Mouse (Mus musculus) MEL-GATA-1-ER (cell line): ENCODE data around the gene Ddr2.

Experiments
- DNase-seq: peaks from one replicate; pipeline ENCODE4 v3.0.0-alpha.2; 2012; ENCODE audit warnings: low read depth; ENCODE audit errors: extremely low read depth

The Ddr2 gene

DNA sequence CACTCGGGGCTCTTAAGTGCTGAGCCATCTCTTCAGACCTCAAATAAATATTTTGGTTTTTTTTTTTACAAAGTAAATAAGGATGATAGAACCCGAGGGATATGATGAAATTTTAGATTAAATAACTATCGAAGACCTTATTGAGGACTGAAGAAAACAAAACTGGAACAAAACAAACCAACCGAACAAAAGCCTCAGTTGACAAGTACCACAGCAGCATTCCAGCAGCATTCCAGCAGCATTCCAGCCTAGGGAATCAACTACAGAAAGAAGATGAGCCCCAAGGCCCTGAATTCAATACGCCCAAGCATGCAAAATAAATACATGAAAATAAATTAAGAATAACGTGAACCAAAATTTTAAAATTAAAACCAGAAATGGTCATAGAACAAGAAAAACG, 160.6 kb downstream of the Ddr2 start:
- DNase-seq: no peak

DNA sequence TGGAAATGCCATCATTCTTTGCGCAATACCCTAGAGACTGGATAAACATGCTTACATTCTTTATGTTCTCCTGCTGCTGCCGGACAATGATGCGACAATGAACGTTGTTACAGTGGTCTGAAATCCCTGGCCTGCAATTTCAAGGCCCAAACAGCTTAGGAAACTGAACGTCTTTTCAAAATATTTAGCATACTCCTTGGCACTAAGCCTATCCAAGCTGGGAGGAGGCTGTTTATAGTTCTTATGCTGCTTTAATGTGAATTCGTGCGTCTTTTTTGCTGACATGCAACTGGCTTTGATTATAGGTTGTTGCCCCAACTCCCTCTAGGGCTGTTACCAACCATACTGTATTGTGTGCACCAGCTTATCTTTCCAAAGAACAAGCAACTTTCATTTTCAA, 161.7 kb downstream of the Ddr2 start:
- DNase-seq: no peak

DNA sequence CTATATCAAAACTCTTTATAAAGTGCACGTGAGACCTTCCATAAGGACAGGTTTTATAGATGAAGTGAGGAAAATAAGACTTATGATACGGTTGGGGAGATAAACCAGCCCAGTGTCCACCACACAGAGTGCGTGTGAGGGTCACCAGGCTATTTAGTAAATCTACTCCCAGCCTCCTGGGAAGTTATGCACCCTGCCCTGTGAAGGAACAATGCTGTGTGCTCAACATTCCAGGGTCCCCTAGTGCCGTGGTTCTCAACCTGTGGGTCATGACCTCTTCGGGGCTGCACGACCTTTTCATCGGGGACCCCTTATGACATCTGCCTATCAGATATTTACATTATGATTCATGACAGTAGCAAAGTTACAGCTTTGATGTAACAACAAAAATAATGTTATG, 162.3 kb downstream of the Ddr2 start:
- no peak for DNase-seq

DNA sequence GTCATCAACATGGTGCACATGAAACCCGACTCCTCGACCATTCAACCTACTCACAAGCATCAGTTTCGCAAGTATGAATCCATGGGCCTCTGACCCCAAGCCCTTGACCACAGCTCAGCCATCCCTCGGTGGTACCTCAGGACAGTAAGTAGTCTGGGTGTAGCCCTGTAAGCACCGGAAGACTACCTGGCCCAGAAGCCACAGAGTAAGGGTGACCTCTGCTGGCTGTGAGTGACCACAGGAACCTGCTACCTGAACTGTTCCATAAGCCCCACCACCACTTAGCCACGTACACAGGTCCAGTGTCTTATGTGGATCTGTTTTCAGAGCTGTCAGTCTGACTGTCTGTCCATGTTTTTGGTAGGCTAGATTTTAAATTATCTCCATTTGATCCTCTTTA, 162.9 kb downstream of the Ddr2 start:
- DNase-seq: no peak

DNA sequence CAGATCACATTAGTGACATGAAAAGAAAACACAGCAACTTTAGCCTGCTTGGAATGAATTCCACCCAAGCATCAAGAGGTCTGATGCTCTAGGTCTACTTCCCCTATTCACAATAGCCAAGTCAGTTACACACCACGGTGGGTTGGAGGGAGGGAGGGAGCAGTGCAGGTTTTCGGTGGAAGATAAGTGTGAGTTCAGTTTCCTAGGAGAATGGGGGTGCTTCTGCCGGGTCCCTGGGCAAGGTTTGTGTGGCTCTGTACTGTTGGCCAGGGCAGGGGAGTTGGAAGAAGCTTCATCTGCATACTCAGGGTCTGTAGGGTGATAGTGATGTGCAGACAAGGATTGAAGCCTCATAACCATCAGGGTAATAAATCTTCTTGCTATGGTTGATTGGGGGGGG, 164.6 kb downstream of the Ddr2 start:
- DNase-seq: no peak

DNA sequence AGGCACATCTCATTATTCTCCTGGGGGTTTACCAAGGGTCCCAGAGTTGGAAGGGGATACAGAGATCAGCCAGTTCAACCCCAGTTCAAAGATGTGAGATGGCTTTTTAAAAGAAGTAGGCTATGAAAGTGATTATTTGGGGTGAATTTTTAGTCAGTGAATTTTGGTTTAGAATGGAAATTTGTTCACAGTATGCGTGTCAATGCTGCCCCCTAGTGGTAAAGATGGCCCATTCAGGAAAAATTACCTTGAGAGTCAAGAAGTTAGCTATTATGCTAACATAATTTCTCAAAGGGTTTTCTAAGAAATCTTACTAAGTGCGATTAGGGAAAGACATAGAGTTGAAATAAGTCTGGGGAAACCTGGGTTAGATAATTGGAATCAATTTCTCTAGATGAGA, 171.2 kb downstream of the Ddr2 start:
- DNase-seq: peak; percentile 21

DNA sequence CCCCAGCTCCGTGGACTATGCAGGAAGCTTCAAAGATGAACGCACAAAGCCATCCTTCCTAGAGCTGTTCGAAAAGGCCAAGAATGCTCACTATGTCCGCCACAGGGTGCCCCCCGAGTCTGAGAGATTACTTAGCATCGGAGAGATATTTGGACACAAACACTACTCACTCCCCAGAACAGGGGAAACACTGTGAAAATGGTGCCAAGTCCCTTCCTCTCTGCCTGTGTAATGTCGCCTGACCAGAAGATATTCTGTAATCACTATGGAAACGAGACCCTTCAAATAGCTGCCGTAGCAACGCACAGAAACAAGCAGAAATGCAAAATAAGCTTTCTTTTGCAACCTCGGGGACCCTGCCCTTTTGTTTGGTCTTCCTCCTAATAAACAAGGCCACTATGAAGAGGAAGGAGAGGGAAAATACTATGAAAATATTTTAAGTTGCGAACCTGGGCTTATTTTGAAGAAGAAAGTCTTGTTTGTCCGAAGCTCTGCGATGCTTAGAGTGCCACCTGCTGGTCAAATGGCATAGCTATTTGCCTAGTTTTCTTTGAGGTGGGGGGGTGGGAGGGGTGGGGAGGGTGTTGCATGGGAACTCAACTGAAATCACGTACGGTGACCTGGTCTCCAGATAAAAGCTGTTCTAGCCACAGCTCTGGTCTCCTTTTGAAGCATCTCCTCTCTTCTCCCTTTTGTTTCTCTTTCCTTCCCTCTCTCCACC, 176.4 kb downstream of the Ddr2 start:
- peak; percentile 27 for DNase-seq

DNA sequence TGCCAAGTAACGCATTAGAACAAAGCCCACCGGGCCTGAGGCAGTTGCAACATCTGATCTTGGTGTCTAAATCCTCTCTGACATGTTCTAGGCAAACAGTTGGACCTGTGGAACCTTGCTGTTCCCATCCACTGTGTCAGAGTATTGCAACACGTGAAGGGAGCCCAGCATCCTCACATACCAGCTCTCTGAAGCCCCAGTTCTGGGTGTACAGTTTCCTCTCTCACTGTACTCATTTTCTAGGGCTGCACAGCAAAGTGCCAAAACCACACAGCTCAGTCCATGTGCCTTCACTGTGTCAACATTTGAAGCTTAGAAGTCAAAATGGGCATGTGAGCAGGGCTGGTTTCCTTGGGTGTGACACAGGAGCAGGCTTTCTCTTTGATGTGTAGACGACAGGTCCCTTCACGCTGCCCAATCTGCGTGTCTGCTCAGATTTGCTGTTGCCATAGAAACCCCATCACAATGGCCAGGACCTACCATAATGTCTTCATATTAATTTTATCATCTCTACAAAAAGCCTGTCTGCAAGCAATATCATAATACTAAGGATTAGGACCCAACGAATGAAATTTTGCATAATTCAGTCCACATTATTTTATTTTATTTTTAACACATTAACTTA, 178.3 kb downstream of the Ddr2 start:
- no peak for DNase-seq

DNA sequence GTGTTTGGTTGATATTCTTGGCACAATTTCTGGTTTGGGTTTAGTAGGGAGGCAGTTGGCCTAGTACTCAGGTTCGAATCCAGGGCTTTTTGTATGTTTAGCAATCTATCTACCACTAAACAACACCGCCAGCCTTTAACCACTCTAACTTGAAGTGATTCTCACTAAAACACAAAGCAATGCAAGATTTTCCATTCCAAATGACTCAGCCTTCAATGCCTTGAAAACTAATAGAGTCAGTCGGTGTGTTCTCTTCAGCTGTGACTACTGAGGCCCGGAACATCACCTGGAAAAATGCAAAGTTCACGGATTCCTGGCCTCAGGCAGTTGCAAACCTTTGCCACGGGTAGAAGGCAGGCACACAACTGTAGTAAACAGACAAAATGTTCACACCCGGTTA, 178.9 kb downstream of the Ddr2 start:
- no peak for DNase-seq

DNA sequence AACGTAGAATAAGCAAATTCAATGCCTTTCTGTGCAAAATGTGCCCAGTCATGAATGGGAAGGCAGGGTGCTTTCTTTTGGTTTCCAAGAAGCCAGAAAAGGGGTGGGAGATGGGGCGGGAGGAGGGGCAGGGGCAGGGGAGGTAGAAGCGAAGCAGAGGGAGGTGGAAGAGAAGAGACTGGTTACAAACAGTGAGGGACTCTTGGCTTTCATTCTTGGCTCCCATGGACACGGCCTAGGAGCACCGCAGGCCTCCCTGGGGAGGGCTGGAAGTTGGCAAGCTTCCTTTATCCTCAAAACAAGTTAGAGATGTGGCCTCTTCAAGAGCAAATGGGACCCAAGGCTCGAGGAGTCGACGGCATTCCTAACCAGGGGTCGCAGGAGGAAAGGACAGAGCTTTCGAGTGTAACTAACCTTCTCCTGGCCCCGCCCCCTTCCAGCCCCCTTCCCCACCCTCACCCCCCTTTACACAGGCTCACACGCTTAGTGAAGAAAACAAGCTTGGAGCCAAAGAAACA, 182.0 kb downstream of the Ddr2 start, which contains the start of gene Ccdc190:
Gene Ccdc190 (plus strand): TSS at position 195 of the 518 bp plus-strand sequence.
- DNase-seq: no peak

DNA sequence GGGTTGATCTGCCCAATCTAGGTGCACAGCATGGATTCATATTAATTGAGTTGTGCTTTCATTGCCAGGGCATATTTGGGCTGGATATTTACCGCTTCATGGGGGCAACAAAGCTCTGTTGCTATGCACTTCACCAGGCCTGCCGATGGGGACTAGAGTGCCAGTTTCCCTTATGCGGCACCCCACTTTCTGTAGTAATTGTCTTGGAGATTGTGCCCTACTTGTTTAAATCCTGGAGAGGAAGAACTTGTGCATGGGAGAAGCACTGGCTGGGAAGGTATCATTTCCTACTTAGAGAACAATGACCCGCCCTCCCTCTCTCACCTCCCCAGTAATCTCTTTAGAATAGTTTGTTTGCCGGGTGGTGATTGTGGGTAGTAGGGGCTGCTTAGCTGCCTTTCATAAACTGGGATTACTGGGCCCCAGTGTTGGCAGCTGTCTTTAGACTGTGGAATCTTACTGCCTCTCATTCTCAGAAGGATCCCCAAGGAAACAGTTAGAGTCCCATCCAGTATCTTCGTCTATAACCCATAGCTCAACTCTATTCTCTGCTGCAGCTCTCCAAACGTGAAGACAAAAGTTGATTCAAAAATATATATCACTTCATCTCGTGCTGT, 182.7 kb downstream of the Ddr2 start:
- no peak for DNase-seq

DNA sequence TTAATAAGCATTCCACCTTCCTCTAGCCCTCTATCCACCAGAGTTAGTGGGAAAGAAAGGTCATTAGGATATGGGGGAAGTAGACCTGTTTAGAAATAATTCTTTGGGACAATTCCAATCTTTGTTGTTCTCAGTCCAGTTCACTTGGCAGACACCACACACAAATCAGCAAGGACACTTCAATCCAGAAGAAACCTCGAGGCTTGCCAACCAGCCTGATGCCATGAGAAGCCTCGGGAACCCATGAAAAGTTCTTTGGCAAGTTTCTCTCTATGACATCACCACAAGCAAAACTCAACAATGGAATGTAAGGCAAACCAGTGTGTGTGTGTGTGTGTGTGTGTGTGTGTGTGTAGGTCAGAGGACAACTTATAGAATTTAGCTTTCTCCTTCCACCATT, 186.0 kb downstream of the Ddr2 start:
- DNase-seq: no peak
